Mouse (Mus musculus): Measurements from ENCODE around the gene Ank3. TPM values are rescaled to one million over a fixed set of nuclear protein-coding genes. Genes with fewer than 3 reads are reported as not detected.

Gene Ank3
- total RNA-seq, 2 experiments from 2014 or later = 0.05 TPM; not detected in 1

GRCm38 (mm10) chr10:69731863-69732262 lies 333.3 kb downstream of the Ank3 start:
- no peak for ATAC-seq (replicated peaks; ENCODE audit: poor library complexity, severe bottlenecking)

- no peak for ATAC-seq (replicated peaks; ENCODE audit: poor library complexity, severe bottlenecking)
These were observed 337.7 kb downstream of the Ank3 start for GRCm38 (mm10) chr10:69736241-69736640.

GRCm38 (mm10) chr10:69738741-69739271 lies 340.2 kb downstream of the Ank3 start:
- ATAC-seq (replicated peaks; ENCODE audit: poor library complexity, severe bottlenecking) = no peak

- ATAC-seq (replicated peaks; ENCODE audit: poor library complexity, severe bottlenecking) = no peak
These were observed 344.0 kb downstream of the Ank3 start for GRCm38 (mm10) chr10:69742528-69742927.

DNA sequence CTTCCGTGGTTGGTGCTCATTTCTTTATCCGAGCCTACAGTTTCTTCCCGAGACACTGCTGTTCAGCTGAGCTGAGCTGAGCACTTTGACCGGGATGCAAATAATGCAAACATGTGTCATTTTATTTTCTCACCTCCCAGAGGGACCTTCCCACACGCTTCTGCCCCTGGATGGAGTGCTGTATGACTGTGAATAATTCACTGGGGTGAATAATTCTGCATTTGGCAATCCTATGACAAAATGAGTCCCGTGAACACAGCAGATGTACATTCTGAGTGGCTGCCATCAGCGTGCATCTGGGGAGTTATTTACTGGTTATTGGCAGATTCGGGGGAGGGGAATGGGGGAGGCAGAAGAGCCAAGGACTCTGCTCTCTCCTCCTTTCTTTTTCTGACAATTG lies 345.6 kb downstream of the Ank3 start:
- ATAC-seq (replicated peaks; ENCODE audit: poor library complexity, severe bottlenecking) = no peak

DNA sequence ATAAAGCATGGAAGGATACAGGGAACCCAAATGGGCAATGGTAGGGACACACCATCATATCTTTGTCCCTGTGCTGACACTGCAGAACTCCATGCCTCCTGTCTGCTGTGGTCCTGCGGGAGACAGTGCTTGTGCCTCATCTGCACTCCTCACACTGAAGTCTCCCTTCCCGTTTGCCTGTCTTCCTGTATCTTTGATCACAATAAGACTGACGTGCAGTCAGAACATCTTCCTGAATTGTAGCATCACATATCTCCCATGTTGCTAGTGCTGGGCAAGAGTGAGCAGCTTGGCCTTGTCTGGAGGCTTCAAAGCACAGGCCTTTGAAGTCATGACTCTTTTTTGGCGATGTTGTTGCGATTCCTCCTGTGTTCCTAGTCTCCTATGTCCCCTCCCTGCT lies 346.3 kb downstream of the Ank3 start:
- ATAC-seq (replicated peaks; ENCODE audit: poor library complexity, severe bottlenecking) = no peak

- no peak for ATAC-seq (replicated peaks; ENCODE audit: poor library complexity, severe bottlenecking)
These were observed 347.7 kb downstream of the Ank3 start for GRCm38 (mm10) chr10:69746322-69746721.

GRCm38 (mm10) chr10:69746730-69747129 lies 348.2 kb downstream of the Ank3 start:
- no peak for ATAC-seq (replicated peaks; ENCODE audit: poor library complexity, severe bottlenecking)

- ATAC-seq (replicated peaks; ENCODE audit: poor library complexity, severe bottlenecking) = no peak
These were observed 352.8 kb downstream of the Ank3 start for GRCm38 (mm10) chr10:69751416-69751815.

DNA sequence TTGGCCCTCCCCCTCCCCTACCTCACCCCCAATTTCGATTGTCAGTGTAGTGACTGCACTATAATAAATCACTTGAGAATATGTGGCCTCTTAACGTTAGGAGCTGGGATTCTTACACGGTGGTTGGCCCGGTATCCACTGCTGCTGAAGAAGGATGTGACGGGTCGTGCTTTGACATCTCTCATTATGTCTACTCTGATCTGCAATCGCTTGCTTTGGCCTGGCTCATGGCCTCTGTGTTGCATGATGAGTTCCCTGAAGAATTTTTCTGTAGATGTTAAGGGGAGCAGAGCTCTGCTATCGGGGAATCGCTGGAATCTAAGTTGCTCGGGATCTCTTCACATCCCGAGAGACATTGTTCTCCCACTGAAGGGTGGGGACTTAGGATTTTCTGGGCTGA lies 354.9 kb downstream of the Ank3 start:
- ATAC-seq (replicated peaks; ENCODE audit: poor library complexity, severe bottlenecking) = no peak

- ATAC-seq (replicated peaks; ENCODE audit: poor library complexity, severe bottlenecking) = no peak
These were observed 358.5 kb downstream of the Ank3 start for GRCm38 (mm10) chr10:69756956-69757672.

DNA sequence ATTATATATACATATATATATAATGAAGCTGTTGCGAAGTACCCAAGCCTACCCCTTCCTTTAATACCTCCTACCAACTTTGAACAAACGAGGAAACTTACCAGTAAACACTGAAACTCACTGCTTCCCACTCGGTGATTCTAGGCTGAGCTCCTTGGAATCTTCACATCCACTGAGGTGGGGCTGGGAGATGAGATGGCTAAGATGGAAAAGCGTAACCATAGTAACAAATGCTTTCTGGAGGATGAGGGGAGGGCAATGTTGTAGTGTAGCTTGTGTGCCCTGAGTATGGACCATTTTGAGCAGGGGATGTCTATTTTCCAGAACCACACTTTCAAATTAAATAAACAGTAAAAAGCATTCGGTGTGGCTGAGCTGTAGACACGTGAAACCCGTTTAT lies 364.4 kb downstream of the Ank3 start:
- no peak for ATAC-seq (replicated peaks; ENCODE audit: poor library complexity, severe bottlenecking)

- no peak for ATAC-seq (replicated peaks; ENCODE audit: poor library complexity, severe bottlenecking)
These were observed 365.8 kb downstream of the Ank3 start for GRCm38 (mm10) chr10:69764402-69764801.

- peak; percentile 33 for ATAC-seq (replicated peaks; ENCODE audit: poor library complexity, severe bottlenecking)
These were observed 378.6 kb downstream of the Ank3 start for GRCm38 (mm10) chr10:69777065-69777645.

DNA sequence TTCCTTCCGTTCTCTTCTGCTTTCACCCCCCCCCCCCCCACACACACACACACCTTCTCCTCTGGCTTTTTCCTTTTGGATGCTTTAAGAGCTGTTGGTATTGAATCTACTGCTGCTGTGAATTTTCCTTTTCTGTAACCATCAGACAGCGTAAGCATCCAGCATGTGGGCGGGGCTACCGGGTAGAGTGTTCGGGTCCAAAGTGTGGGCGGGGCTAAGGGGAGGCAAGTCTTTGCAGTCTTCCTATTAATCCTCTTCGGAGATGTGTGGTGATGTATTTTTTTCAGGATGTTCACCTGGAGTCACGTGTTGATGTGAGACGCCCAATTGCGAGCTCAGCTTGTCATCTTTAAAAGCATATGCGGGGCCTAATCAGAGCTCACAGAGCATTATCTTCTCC lies 379.2 kb downstream of the Ank3 start:
- no peak for ATAC-seq (replicated peaks; ENCODE audit: poor library complexity, severe bottlenecking)

GRCm38 (mm10) chr10:69779246-69779645 lies 380.7 kb downstream of the Ank3 start:
- ATAC-seq (replicated peaks; ENCODE audit: poor library complexity, severe bottlenecking) = peak; percentile 45; the same call in 1 of the 2 replicates

DNA sequence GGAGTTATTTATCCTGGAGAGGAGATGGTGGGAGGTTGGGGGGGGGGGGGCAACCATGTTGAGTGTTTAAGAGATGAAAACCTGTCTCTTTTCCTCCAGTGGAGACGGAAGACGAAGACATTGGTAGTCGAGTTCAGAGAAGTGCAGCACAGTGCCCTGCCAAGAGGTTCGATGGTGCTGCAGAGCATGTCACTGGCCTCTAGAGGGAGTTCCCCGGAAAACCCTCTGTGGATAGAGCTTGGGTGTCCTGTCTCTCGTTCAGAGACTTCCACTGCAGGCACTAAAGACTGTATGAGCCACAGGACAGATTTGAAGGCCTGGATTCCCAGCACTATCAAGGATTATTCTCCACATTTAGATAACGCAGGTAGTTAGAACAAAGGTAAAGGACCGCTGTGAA lies 382.9 kb downstream of the Ank3 start:
- ATAC-seq (replicated peaks; ENCODE audit: poor library complexity, severe bottlenecking) = peak; percentile 95

DNA sequence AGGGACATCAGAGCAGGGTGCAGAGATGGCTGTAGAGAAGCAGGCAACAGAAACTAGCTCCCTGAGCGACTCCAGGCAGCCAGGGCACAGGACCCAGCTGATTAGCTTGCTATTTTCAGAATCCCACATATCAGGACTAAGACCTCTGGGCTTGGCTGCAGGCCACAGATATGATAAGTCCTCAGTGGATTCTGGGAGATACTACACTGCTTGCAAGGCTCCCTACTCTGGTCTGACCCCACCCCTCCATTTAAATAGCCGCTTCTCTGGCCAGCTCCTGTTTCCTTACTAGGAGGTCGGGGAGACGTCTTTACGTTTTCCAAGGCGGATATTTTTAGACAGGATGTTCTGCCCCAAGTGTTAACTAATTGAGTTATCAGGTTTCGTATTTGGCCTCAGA lies 386.7 kb downstream of the Ank3 start:
- ATAC-seq (replicated peaks; ENCODE audit: poor library complexity, severe bottlenecking) = no peak

GRCm38 (mm10) chr10:69785692-69786091 lies 387.1 kb downstream of the Ank3 start:
- no peak for ATAC-seq (replicated peaks; ENCODE audit: poor library complexity, severe bottlenecking)

DNA sequence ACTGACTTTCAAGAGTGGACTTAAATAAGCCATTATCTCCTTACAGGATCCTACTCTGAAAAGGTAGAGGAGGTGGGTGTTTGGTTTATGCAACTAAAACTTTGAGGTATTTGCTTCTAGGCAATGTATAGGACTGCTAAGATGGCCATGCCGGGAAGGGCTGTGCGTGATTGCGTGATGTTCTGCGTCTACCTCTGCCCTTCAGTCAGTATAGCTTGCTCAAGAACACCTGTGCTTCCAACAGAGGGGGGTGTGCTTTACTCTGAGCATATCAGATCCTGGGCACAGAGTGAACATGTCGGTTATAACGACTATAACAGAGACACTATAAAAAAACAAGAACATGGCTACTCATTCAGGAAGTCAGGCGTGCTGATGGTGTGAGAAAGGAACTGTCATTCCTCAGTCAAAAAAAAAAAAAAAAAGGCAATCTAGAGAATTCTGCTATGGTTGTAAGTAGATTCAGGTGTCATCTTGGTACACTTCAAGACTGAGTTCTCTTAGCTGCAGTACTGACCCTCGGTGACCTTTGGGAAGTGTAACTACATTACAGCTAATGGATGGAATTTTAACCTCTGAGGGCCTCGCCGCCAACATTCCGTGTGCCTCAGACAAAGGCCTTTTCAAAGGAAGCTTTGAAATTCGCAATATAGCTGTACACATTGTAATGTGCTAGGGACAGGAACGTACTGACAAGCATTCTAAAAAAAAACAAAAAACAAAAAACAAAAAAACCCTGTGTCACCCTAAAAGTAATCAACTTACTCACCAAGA lies 387.8 kb downstream of the Ank3 start:
- ATAC-seq (replicated peaks; ENCODE audit: poor library complexity, severe bottlenecking) = no peak

DNA sequence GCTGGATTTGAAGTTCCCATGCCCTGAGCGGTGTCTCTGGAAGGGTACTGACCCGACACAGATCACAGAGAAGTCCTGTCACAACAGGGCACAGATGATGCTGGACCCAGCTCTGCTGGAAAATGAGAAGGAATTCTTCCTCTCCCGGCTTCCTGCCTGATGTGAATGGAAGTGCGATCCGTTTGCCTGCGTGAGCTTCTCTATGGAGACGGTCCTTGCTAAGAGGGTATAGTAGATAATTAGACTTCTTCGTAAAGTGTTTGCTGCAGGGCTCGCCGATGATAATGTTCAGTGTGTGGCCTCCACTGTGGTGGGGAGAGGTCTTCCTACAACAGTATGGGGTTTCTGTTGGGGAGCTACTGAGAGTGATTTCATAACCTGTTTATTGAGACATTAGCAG lies 388.8 kb downstream of the Ank3 start:
- ATAC-seq (replicated peaks; ENCODE audit: poor library complexity, severe bottlenecking) = no peak
